Mouse (Mus musculus): Measurements from ENCODE around the gene Qars.

The Qars gene

GRCm38 (mm10) chr9:108488403-108488802, 19.1 kb upstream of the Qars start:
- DNase-seq (ENCODE audit: low spot score): no peak

- no peak for DNase-seq (ENCODE audit: low spot score)
These were observed 18.3 kb upstream of the Qars start for GRCm38 (mm10) chr9:108489215-108489614.

- DNase-seq (ENCODE audit: low spot score): no peak
These were observed 17.6 kb upstream of the Qars start for GRCm38 (mm10) chr9:108489702-108490558.

- peak; percentile 94 for DNase-seq (ENCODE audit: low spot score)
These were observed 16.8 kb upstream of the Qars start, which contains the start of gene Usp19 for GRCm38 (mm10) chr9:108490559-108491285. Gene Usp19, plus strand, starts transcription at chr9:108490602.

GRCm38 (mm10) chr9:108491286-108491580, 16.3 kb upstream of the Qars start:
- DNase-seq (ENCODE audit: low spot score): no peak

- peak; percentile 58 for DNase-seq (ENCODE audit: low spot score)
These were observed 15.3 kb upstream of the Qars start for GRCm38 (mm10) chr9:108492043-108492750.

- DNase-seq (ENCODE audit: low spot score): no peak
These were observed 14.3 kb upstream of the Qars start for GRCm38 (mm10) chr9:108493246-108493645.

GRCm38 (mm10) chr9:108494146-108494825, 13.2 kb upstream of the Qars start:
- DNase-seq (ENCODE audit: low spot score): no peak

GRCm38 (mm10) chr9:108494905-108495304, 12.6 kb upstream of the Qars start:
- DNase-seq (ENCODE audit: low spot score): no peak

GRCm38 (mm10) chr9:108499231-108499630, 8.3 kb upstream of the Qars start:
- no peak for DNase-seq (ENCODE audit: low spot score)

GRCm38 (mm10) chr9:108499943-108500342, 7.6 kb upstream of the Qars start:
- no peak for DNase-seq (ENCODE audit: low spot score)

- no peak for DNase-seq (ENCODE audit: low spot score)
These were observed 605 bp upstream of the Qars start for GRCm38 (mm10) chr9:108506901-108507300.

GRCm38 (mm10) chr9:108508776-108509175, 1.3 kb downstream of the Qars start:
- DNase-seq (ENCODE audit: low spot score): no peak

GRCm38 (mm10) chr9:108516380-108517251, 9.1 kb downstream of the Qars start, which contains the start of gene Qrich1:
Gene Qrich1, plus strand, starts transcription at chr9:108516806.
- DNase-seq (ENCODE audit: low spot score): peak; percentile 94

GRCm38 (mm10) chr9:108517253-108517930, 9.9 kb downstream of the Qars start:
- peak; percentile 86 for DNase-seq (ENCODE audit: low spot score)

GRCm38 (mm10) chr9:108517931-108518332, 10.4 kb downstream of the Qars start:
- DNase-seq (ENCODE audit: low spot score): no peak

- DNase-seq (ENCODE audit: low spot score): no peak
These were observed 14.1 kb downstream of the Qars start for GRCm38 (mm10) chr9:108521604-108522003.

GRCm38 (mm10) chr9:108523341-108523740, 15.8 kb downstream of the Qars start:
- DNase-seq (ENCODE audit: low spot score): no peak

GRCm38 (mm10) chr9:108525400-108525799, 17.9 kb downstream of the Qars start:
- DNase-seq (ENCODE audit: low spot score): no peak

GRCm38 (mm10) chr9:108530954-108531353, 23.4 kb downstream of the Qars start:
- DNase-seq (ENCODE audit: low spot score): no peak

Measured in ovary, postnatal 36 days (tissue).